Mouse (Mus musculus): ENCODE data around the gene Rin3. TPM values are rescaled to one million over a fixed set of nuclear protein-coding genes. Genes with fewer than 3 reads are reported as not detected.

Gene Rin3
- total and polyA plus RNA-seq, 3 experiments, result 17.5 to 38.9 TPM; not detected in 1

DNA sequence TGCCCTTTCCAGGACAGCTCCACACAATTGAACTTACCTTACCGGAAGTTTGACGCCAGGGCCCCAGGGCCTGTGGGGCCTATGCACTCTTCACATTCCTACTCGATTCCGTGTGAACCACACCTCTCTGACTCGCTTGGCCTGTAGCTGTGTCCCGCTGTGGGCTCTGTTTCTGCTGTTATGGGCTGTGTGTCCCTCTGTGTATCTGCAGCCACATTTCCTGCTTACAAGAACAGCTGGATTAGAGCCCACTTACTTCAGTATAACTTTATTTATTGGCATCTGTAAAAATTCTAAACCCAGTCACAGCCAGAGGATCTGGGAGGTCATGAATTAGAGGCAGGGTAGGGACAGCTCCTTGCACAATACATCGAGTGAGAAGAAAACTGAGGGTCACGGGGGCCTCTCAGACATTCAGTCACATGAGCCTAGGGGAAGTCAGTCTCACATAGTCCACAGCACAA is 20.9 kb upstream of the Rin3 start:
- no peak for DNase-seq (ENCODE audit: low read depth, low spot score)
- Histone ChIP-seq H3K27ac (ENCODE audit: control insufficient read depth, low read depth, low read length) (no peak overlapping the region), H3K27me3 (ENCODE audit: control insufficient read depth in 1 of 2, insufficient read depth in 2 of 2, low read length in 2 of 2) (peaks cover 2 to 4% of the 10 kb centered on the region in 2 experiments; a peak in 2 of 4 replicates), H3K4me3 (ENCODE audit: control insufficient read depth in 1 of 2, insufficient read depth in 1 of 2, low read depth in 2 of 2, low read length in 2 of 2) (no peak overlapping the region), H3K4me1 (ENCODE audit: control insufficient read depth in 1 of 2, insufficient read depth in 2 of 2, low read length in 2 of 2) (peaks cover 3 to 5% of the 10 kb centered on the region in 2 experiments), H3K9me3 (replicated peaks; ENCODE audit: insufficient read depth, low read length) (no peaks in the 10 kb centered on the region), H3K36me3 (ENCODE audit: control insufficient read depth in 1 of 2, insufficient read depth in 2 of 2, low read length in 2 of 2) (peaks cover 0 to 5% of the 10 kb centered on the region in 2 experiments; a peak in 2 of 4 replicates), H3K9ac (ENCODE audit: control insufficient read depth, low read depth, low read length, poor library complexity, severe bottlenecking) (no peak overlapping the region), H3K79me2 (ENCODE audit: control insufficient read depth, insufficient read depth, low read length, poor library complexity) (no peaks in the 10 kb centered on the region)
- TF ChIP-seq MAZ (IDR thresholded peaks at IDR 0.05; ENCODE audit: low read depth, low read length), result no peak
- TF ChIP-seq USF2 (IDR thresholded peaks at IDR 0.05; ENCODE audit: borderline replicate concordance in 1 of 2, insufficient read depth in 1 of 2, low read depth in 1 of 2, low read length in 2 of 2), result no peak
- TF ChIP-seq ZNF384 (IDR thresholded peaks at IDR 0.05; ENCODE audit: low read depth, low read length), result no peak
- TF ChIP-seq CHD1 (IDR thresholded peaks at IDR 0.05; ENCODE audit: low read depth, low read length), result no peak
- no peak for TF ChIP-seq EP300 (IDR thresholded peaks at IDR 0.05; ENCODE audit: low read depth in 1 of 2, low read length in 2 of 2)
- no peak for TF ChIP-seq UBTF (IDR thresholded peaks at IDR 0.05; ENCODE audit: borderline replicate concordance, insufficient read depth, low read depth, low read length)
- TF ChIP-seq POLR2A (IDR thresholded peaks at IDR 0.05; ENCODE audit: control insufficient read depth in 1 of 2, insufficient read depth in 1 of 2, low read depth in 1 of 2, low read length in 2 of 2, poor library complexity in 1 of 2), result no peak
- TF ChIP-seq HCFC1 (IDR thresholded peaks at IDR 0.05; ENCODE audit: low read depth, low read length), result no peak
- TF ChIP-seq ELF1 (IDR thresholded peaks at IDR 0.05; ENCODE audit: low read depth, low read length), result no peak
- no peak for TF ChIP-seq USF1 (IDR thresholded peaks at IDR 0.05; ENCODE audit: low read depth, low read length)
- no peak for TF ChIP-seq ZMIZ1 (IDR thresholded peaks at IDR 0.05; ENCODE audit: low read depth, low read length)

DNA sequence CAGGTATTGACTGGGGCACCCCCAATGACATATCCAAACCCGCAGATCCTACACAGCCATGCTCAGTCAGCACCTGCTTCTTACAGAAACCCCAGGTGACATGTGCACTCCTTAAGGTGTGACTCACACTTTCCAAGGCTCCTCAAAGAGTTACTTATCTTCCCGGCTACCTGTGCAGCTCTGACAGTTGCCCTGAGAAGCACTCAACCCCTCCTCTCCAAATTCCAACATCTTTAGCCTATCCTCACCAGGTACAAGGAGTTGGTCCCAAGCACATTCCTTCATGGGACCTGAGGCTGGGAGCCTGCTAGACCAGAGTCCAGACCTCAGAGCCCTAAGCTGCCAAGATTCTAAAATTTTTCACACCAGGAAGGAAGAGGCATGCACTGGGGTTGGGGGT is 20.0 kb upstream of the Rin3 start:
- peaks cover 2 to 4% of the 10 kb centered on the region in 2 experiments; a peak in 2 of 4 replicates for H3K27me3 ChIP-seq (ENCODE audit: control insufficient read depth in 1 of 2, insufficient read depth in 2 of 2, low read length in 2 of 2)
- no peak overlapping the region for H3K4me3 ChIP-seq (ENCODE audit: control insufficient read depth in 1 of 2, insufficient read depth in 1 of 2, low read depth in 2 of 2, low read length in 2 of 2)
- TF ChIP-seq POLR2AphosphoS2 (IDR thresholded peaks at IDR 0.05; ENCODE audit: low read length) (no peak), MAFK (IDR thresholded peaks at IDR 0.05; ENCODE audit: borderline replicate concordance, low read depth, low read length) (no peak), UBTF (IDR thresholded peaks at IDR 0.05; ENCODE audit: borderline replicate concordance, insufficient read depth, low read depth, low read length) (no peak), RCOR1 (IDR thresholded peaks at IDR 0.05; ENCODE audit: low read depth, low read length) (no peak), MXI1 (IDR thresholded peaks at IDR 0.05; ENCODE audit: low read depth, low read length) (no peak), GATA1 (IDR thresholded peaks at IDR 0.05; ENCODE audit: low read depth, low read length) (no peak)
- no peak overlapping the region for H3K27ac ChIP-seq (ENCODE audit: control insufficient read depth, low read depth, low read length)
- no peak for DNase-seq (ENCODE audit: low read depth, low spot score)
- peaks cover 0 to 5% of the 10 kb centered on the region in 2 experiments; a peak in 2 of 4 replicates for H3K36me3 ChIP-seq (ENCODE audit: control insufficient read depth in 1 of 2, insufficient read depth in 2 of 2, low read length in 2 of 2)
- no peak overlapping the region for H3K9ac ChIP-seq (ENCODE audit: control insufficient read depth, low read depth, low read length, poor library complexity, severe bottlenecking)
- peaks cover 1 to 5% of the 10 kb centered on the region in 2 experiments for H3K4me1 ChIP-seq (ENCODE audit: control insufficient read depth in 1 of 2, insufficient read depth in 2 of 2, low read length in 2 of 2)
- H3K79me2 ChIP-seq (ENCODE audit: control insufficient read depth, insufficient read depth, low read length, poor library complexity), result no peaks in the 10 kb centered on the region
- H3K9me3 ChIP-seq (replicated peaks; ENCODE audit: insufficient read depth, low read length), result no peaks in the 10 kb centered on the region

All from MEL (cell line).